Mouse (Mus musculus) layer of hippocampus, adult 8-10 months (tissue): ENCODE measurements around the gene Dusp12. TPM values are rescaled to one million over a fixed set of nuclear protein-coding genes. Genes with fewer than 3 reads are reported as not detected.

ENCODE experiments used
- DNase-seq, 2 experiments: peaks; one replicate each; pipeline ENCODE4 v3.0.0; 2022; ENCODE audit warnings: low spot score in 2 of 2
- total RNA-seq, 4 experiments: library from RNA; stranded (reverse); gene quantifications; 2 replicates each; pipeline ENCODE4 v1.2.4; 2022

The Dusp12 gene
- total RNA-seq, 4 experiments from 2014 or later, result 15.0 to 24.3 (median 19.4) TPM

DNA sequence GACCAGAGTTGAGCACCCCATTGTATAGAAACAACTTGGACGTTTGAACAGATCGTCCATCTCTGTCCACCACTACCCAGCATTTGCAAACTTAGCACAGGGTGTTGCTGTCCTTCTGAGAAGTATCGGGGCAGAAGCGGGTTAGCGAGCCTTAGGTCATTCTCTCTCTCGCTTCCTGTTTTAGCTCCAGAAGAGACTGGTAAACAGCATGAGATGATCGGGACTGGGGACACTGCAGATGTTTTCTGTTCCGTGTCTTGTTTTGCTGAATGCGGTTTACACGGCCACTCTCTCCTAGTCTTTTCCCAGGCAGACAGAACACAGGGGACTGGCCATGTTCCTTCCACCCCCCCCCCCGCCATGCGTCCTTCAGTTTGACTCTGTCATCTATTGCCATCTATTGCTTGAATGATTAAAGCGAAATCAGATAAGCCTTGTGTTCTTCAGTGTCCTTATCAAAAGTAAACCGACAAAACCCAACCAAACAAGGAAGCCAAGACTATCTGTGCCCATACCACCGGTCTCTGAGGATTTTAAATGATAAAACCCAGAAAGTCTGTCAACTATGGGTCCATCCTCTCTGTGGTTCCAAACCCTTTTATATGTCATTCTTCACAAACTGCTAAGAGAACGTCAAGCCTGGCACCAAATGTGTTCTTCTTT is 13.2 kb upstream of the Dusp12 start:
- no peak for DNase-seq

DNA sequence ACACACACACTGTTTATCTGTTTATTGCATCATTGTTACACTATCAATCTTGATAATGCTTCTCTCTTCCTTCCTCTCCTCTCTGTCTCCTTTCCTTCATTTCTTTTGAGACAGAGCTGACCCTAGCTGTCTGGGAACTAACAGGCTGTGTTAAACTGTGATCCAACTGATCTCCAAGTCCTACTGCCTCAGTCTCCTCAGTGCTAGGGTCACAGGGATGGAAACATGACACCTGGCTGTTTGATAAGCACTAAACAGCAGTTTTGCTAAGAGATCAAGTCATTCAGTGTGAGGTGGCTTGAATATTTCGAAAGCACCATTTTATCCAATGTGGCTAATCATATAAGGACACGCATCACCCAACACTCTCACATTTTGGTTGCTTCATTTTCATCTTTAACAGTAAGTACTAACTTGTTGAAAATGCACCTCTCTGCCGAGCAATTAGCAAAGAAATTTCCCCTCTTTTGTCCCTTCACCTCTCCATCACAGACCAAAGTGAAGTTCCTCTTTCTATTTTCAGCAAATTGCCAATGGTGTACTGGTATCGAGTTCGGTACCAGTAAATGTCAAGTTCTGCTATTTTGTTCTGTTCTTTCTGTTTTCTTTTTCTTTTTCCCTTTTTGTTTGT is 11.4 kb upstream of the Dusp12 start:
- no peak for DNase-seq

- DNase-seq, result no peak
Observed at GRCm38 (mm10) chr1:170894603-170895602, 9.6 kb upstream of the Dusp12 start.

- DNase-seq, result no peak
Observed at GRCm38 (mm10) chr1:170892279-170892678, 6.9 kb upstream of the Dusp12 start.

DNA sequence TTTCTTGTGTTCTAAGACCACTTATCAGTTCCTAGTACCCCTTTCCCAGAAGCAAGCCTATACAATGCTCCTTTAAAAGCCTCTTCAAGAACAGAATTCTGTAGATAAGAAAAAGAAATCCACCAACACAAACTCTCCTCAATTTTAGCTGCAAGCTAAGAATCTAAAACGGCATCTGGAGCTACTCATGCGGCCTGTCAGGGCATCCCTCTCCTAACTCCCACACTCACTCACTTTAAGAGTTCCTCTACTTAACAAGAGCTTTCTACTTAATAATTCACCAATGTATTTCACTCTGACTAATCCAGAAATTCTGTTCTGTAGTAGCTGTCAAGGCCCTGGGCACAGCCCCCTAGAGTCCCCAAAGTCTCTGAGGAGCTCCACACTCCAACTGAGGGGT is 6.3 kb upstream of the Dusp12 start:
- DNase-seq, result no peak

DNA sequence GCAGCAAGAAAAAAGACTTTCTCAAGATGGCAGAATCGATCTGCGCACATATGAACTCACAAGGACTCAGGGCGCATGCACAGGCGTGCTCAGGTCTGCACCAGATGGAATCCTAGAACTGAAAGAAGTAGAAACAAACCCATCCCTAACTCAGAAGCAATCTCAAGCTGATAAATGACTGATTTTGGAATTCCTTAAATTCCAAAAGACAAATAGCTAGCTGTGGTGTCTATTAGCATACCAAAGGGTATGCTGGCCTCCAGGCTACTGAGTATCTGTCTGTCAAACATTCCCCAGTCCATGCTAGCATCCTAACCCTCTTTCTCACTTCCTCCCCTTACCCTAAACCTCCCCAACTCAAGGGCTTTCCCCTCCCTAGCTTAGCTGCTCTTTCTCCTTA is 4.0 kb upstream of the Dusp12 start:
- DNase-seq, result no peak

- DNase-seq, result no peak
Observed at GRCm38 (mm10) chr1:170886044-170886458, 711 bp upstream of the Dusp12 start.

GRCm38 (mm10) chr1:170884390-170884789 is 950 bp downstream of the Dusp12 start:
- DNase-seq, result no peak

DNA sequence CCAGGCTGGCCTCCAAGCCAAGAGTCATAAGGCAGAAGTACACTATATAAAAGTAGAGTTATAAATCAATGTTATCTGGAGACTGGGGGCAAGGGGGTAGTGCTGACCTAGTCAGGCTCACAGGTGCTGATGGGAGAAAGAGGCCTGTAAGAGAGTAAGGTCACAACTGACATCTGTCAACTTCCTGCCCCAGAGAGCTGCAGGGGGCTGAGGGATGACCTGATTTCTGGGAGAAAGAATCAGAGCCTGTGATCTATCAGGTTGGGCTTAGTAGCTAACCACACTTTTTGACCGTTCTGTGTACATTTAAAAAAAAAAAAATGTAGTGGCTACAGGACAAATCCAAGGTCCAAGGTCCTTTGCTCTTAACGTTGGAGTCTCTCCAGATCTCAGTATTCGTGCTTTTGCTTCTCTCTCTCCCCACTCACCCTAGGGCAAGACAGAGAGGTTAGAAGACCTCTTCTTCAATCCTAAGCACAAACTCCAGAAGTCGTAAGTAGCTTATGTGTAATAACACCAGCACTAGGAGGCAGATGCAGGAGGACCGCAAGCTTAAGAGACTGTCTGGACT is 2.3 kb downstream of the Dusp12 start:
- no peak for DNase-seq

- no peak for DNase-seq
Observed at GRCm38 (mm10) chr1:170876906-170877305, 8.4 kb downstream of the Dusp12 start.

DNA sequence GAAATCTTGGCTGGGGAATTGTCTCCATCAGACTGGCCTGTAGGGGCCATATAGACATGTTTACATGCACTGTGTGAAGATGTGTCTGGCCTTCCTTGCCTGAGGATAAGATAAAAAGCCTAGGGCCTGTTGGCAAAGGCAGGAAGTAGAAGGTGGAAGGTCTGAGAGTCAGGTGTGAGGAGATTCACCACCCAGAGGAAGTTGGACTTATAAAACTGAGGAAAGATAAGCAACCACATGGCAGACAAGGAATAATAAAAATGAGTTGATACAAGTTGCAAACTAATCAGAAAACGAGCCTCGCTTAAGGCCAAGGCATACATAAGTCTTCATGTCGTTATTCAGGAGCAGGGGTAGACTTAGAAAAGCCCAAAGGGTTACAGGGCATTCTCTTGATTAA is 9.7 kb downstream of the Dusp12 start:
- no peak for DNase-seq

- no peak for DNase-seq
Observed at GRCm38 (mm10) chr1:170871961-170872360, 13.4 kb downstream of the Dusp12 start.

DNA sequence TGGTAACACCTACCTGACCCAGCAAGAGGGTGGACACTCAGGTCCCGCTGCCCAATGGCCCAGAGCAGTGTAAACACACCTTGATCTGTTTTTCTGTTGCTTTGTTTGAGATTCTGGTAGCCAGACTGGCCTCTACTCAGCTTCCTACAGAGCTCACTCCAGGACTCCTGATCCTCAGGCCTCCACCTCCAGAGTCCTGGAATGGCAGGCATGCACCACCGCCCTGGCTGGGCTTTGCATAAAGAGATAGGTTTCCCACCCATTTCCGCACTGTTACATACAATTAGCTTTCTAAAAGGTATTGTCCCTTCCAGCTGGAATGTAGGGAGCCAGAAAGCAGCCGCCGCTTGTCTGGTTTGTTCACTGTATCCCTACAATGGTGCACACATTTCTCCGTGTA is 13.9 kb downstream of the Dusp12 start:
- DNase-seq, result no peak

GRCm38 (mm10) chr1:170868905-170869283 is 16.4 kb downstream of the Dusp12 start:
- DNase-seq, result no peak

DNA sequence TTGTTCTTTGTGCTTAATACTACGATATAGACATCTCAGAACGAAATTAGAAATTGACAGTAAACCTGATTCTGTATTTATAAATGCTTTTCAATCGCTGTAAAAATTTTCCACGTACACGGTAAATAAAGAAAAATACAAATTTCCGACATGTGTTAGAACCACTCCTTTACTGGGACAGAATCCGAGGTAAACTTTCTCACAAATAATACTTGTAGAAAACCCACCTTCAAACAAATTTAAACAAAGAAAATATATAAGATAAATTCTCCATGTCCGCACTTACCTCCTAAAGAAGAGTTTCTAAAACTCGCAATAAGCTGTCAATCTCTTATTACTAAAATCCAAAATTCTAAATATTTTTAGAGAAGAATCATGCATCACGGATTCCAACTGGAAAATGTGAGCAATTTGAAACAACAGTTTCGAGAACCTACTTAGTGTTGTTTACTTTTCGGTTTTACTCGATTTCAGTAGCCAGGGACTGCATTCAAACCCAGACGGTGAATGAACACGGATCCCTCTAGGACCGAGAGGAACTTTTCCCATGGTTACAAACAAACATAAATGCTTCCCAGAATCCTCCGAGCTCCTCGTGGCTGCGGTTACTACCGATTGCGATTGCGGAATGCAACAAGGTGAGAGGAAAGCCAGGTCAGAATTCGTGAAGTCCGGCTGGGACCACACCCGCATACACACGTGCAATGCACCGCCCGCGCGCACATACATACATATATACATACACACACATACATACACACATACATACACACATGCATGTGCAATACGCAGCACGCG is 17.0 kb downstream of the Dusp12 start:
- DNase-seq, result peak; percentile 61 to 79

- peak; percentile 93 to 97 for DNase-seq
Observed at GRCm38 (mm10) chr1:170867691-170868105, 17.6 kb downstream of the Dusp12 start, which contains the start of gene Atf6. TSS of gene Atf6 (minus strand) at chr1:170867771.

- no peak for DNase-seq
Observed at GRCm38 (mm10) chr1:170866992-170867690, 18.2 kb downstream of the Dusp12 start.

DNA sequence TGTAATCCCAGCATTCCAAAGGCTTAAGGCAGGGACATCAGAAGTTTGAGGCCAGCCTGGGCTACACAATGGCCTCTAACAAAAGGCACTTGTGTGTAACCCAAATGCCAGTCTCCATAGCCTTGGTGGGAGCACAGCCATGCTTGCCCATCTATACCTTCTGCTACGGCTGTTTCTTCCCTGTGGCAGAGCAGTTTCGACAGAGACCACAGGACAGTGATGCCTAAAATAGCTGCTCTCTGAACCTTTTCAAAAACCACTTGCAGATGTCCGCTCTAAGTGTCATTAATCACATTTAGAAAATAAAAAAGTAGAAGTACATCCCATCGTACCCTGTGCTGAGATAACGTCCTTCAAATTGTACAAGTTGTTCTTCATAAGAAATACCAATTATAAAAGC is 19.9 kb downstream of the Dusp12 start:
- no peak for DNase-seq

- DNase-seq, result no peak
Observed at GRCm38 (mm10) chr1:170864754-170865153, 20.6 kb downstream of the Dusp12 start.

- DNase-seq, result no peak
Observed at GRCm38 (mm10) chr1:170864234-170864633, 21.1 kb downstream of the Dusp12 start.
